Mouse (Mus musculus): ENCODE data around the gene Igsf11.
"Not testable (repeated sequence)": the region's sequence is repeated elsewhere in the genome, so short reads cannot be mapped to it uniquely, and the experiment has no call there.

Gene Igsf11

GRCm38 (mm10) chr16:38983850-38984249 lies 91.4 kb downstream of the Igsf11 start:
- DNase-seq = not testable (repeated sequence)

- DNase-seq = peak; percentile 68 to 72
These were observed 92.9 kb downstream of the Igsf11 start for GRCm38 (mm10) chr16:38985411-38985810.

GRCm38 (mm10) chr16:38986410-38986809 lies 93.9 kb downstream of the Igsf11 start:
- no peak for DNase-seq

- no peak for DNase-seq
These were observed 101.2 kb downstream of the Igsf11 start for GRCm38 (mm10) chr16:38993711-38994110.

- DNase-seq = no peak
These were observed 106.2 kb downstream of the Igsf11 start for GRCm38 (mm10) chr16:38998496-38999258.

GRCm38 (mm10) chr16:38999298-38999697 lies 106.8 kb downstream of the Igsf11 start:
- no peak for DNase-seq

GRCm38 (mm10) chr16:39006978-39007377 lies 114.5 kb downstream of the Igsf11 start:
- no peak for DNase-seq

GRCm38 (mm10) chr16:39019449-39019848 lies 127.0 kb downstream of the Igsf11 start:
- no peak for DNase-seq

- DNase-seq = no peak
These were observed 133.7 kb downstream of the Igsf11 start for GRCm38 (mm10) chr16:39025989-39026736.

- no peak for DNase-seq
These were observed 138.9 kb downstream of the Igsf11 start for GRCm38 (mm10) chr16:39031350-39031749.

GRCm38 (mm10) chr16:39037257-39037656 lies 144.8 kb downstream of the Igsf11 start:
- DNase-seq = no peak

GRCm38 (mm10) chr16:39044381-39044780 lies 151.9 kb downstream of the Igsf11 start:
- no peak for DNase-seq

- DNase-seq = peak; percentile 24 to 52
These were observed 156.4 kb downstream of the Igsf11 start for GRCm38 (mm10) chr16:39048889-39049288.

GRCm38 (mm10) chr16:39052971-39053370 lies 160.5 kb downstream of the Igsf11 start:
- peak; percentile 43 to 68 for DNase-seq

- no peak for DNase-seq
These were observed 161.3 kb downstream of the Igsf11 start for GRCm38 (mm10) chr16:39053779-39054178.

- peak; percentile 24 to 40 for DNase-seq
These were observed 163.6 kb downstream of the Igsf11 start for GRCm38 (mm10) chr16:39056061-39056460.

GRCm38 (mm10) chr16:39056961-39057360 lies 164.5 kb downstream of the Igsf11 start:
- DNase-seq = no peak

- DNase-seq = no peak
These were observed 166.4 kb downstream of the Igsf11 start for GRCm38 (mm10) chr16:39058869-39059268.

GRCm38 (mm10) chr16:39062596-39062995 lies 170.1 kb downstream of the Igsf11 start:
- DNase-seq = no peak

- DNase-seq = no peak
These were observed 173.1 kb downstream of the Igsf11 start for GRCm38 (mm10) chr16:39065576-39065975.

- DNase-seq = no peak
These were observed 179.0 kb downstream of the Igsf11 start for GRCm38 (mm10) chr16:39071431-39071830.
